Mouse (Mus musculus): ENCODE results near the gene Vcl. TPM values are rescaled to one million over a fixed set of nuclear protein-coding genes. Genes with fewer than 3 reads are reported as not detected.

The Vcl gene
- total and polyA plus RNA-seq, 3 experiments = 2.1 to 4.6 (median 4.5) TPM

DNA sequence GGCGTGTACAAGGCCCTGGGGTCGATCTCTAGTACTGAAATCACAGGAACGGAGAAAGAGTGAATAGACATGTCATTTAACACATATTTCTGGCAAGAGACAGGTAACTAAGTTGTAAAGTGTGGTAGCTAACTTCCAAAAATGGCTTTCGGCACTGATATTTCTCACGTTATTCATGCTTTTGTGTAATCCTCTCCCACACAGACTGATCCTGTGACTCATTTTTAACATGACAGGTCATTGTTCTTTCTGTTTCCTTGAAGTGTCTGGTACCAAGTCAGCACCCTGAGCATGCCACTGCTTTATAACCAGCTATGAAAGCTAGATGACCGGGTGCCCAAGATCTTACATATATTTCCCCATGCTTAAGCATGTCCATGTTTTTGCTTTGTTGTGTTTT is 26.1 kb upstream of the Vcl start (continued):
- TF ChIP-seq ELF1 (IDR thresholded peaks at IDR 0.05; ENCODE audit: low read depth, low read length) (no peak), SIN3A (IDR thresholded peaks at IDR 0.05; ENCODE audit: low read length) (no peak), ZKSCAN1 (IDR thresholded peaks at IDR 0.05; ENCODE audit: borderline replicate concordance, low read depth, low read length) (no peak), ZC3H11A (IDR thresholded peaks at IDR 0.05; ENCODE audit: low read depth, low read length) (no peak)

GRCm38 (mm10) chr14:20911811-20912210 is 17.4 kb upstream of the Vcl start:
- in situ Hi-C loops (cut with MboI; ENCODE audit: low pct_ligation_motif_present, low pct_unique_long_range_greater_than_20kb, low sequenced_read_pairs) = no loop called here
- Histone ChIP-seq H3K79me2 (replicated peaks; ENCODE audit: control insufficient read depth, extremely low read depth, insufficient read depth, poor library complexity, severe bottlenecking) (no peaks in the 10 kb centered on the region), H3K4me1 (ENCODE audit: control insufficient read depth in 1 of 2, insufficient read depth in 2 of 2) (peaks cover 0 to 3% of the 10 kb centered on the region in 2 experiments; a peak in 1 of 4 replicates), H3K36me3 (replicated peaks in 1 of 2; ENCODE audit: control insufficient read depth in 1 of 2, insufficient read depth in 1 of 2, low read length in 1 of 2) (no peaks in the 10 kb centered on the region), H3K27ac (ENCODE audit: insufficient read depth, low read depth) (no peak overlapping the region), H3K27me3 (replicated peaks) (peaks cover 3% of the 10 kb centered on the region), H3K4me3 (replicated peaks in 1 of 3; ENCODE audit: low read depth in 2 of 3, low read length in 2 of 3, poor library complexity in 1 of 3) (no peak overlapping the region), H3K9ac (ENCODE audit: insufficient read depth, low read depth) (no peak overlapping the region), H3K9me3 (replicated peaks; ENCODE audit: low read length) (no peaks in the 10 kb centered on the region), H3K4me2 (ENCODE audit: insufficient read depth, low read depth, poor library complexity, severe bottlenecking) (no peak overlapping the region; the same call in 1 of the 2 replicates)
- DNase-seq (ENCODE audit: extremely low read depth) = no peak
- TF ChIP-seq TBP (conservative IDR thresholded peaks at IDR 0.05; ENCODE audit: low read depth, low read length) (no peak), MEF2A (IDR thresholded peaks at IDR 0.05; ENCODE audit: borderline replicate concordance, low read depth, low read length) (no peak), KAT2A (IDR thresholded peaks at IDR 0.05; ENCODE audit: insufficient replicate concordance, low read length) (no peak), HCFC1 (IDR thresholded peaks at IDR 0.05; ENCODE audit: low read depth, low read length) (no peak), CTCF (conservative IDR thresholded peaks at IDR 0.05 in 1 of 2, IDR thresholded peaks at IDR 0.05 in 1 of 2; ENCODE audit: low read depth in 2 of 2, low read length in 2 of 2) (no peak), GABPA (IDR thresholded peaks at IDR 0.05; ENCODE audit: insufficient replicate concordance, low read depth, low read length) (no peak), MXI1 (IDR thresholded peaks at IDR 0.05; ENCODE audit: low read depth, low read length) (no peak), POLR2AphosphoS2 (IDR thresholded peaks at IDR 0.05; ENCODE audit: low read depth, low read length) (no peak), E2F4 (IDR thresholded peaks at IDR 0.05; ENCODE audit: insufficient replicate concordance, low read depth, low read length) (no peak), JUND (conservative IDR thresholded peaks at IDR 0.05; ENCODE audit: low read depth, low read length) (no peak), PAX5 (IDR thresholded peaks at IDR 0.05; ENCODE audit: low read length) (no peak), SIN3A (IDR thresholded peaks at IDR 0.05; ENCODE audit: low read length) (no peak), USF1 (IDR thresholded peaks at IDR 0.05; ENCODE audit: low read depth, low read length) (no peak)
- dilution Hi-C loops (cut with MboI; ENCODE audit: extremely low pct_ligation_motif_present, extremely low pct_unique_long_range_greater_than_20kb, low sequenced_read_pairs) = no loop called here

DNA sequence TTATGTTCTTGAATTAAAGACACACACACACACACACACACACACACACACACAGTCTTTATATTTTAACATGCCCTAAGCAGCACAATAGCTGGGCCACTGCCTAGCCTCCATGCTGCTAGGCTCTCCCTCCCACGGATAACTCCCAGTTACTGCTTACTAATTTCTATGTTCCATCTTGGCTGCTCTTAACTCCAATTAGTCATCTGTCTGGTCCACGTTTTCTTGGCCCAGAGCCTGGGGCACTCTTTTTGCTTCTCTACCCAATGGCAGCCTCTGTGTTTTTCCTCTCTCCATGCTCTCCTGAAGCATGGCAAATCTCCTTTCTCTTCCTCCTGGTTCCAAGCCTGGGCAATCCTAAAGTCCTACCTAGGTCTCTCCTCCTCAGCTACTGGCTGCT is 14.8 kb upstream of the Vcl start:
- no peaks in the 10 kb centered on the region for H3K36me3 ChIP-seq (replicated peaks in 1 of 2; ENCODE audit: control insufficient read depth in 1 of 2, insufficient read depth in 1 of 2, low read length in 1 of 2)
- H3K9me3 ChIP-seq (replicated peaks; ENCODE audit: low read length) = no peaks in the 10 kb centered on the region
- peaks cover 0 to 3% of the 10 kb centered on the region in 2 experiments; a peak in 1 of 4 replicates for H3K4me1 ChIP-seq (ENCODE audit: control insufficient read depth in 1 of 2, insufficient read depth in 2 of 2)
- no peak overlapping the region for H3K4me3 ChIP-seq (replicated peaks in 1 of 3; ENCODE audit: low read depth in 2 of 3, low read length in 2 of 3, poor library complexity in 1 of 3)
- DNase-seq (ENCODE audit: extremely low read depth) = no peak
- no peak overlapping the region for H3K9ac ChIP-seq (ENCODE audit: insufficient read depth, low read depth)
- in situ Hi-C loops (cut with MboI; ENCODE audit: low pct_ligation_motif_present, low pct_unique_long_range_greater_than_20kb, low sequenced_read_pairs) (no loop called here), dilution Hi-C loops (cut with MboI; ENCODE audit: extremely low pct_ligation_motif_present, extremely low pct_unique_long_range_greater_than_20kb, low sequenced_read_pairs) (no loop called here)
- TF ChIP-seq TBP (conservative IDR thresholded peaks at IDR 0.05; ENCODE audit: low read depth, low read length) = no peak
- TF ChIP-seq ZNF384 (IDR thresholded peaks at IDR 0.05; ENCODE audit: low read depth, low read length) = no peak
- no peak for TF ChIP-seq KAT2A (IDR thresholded peaks at IDR 0.05; ENCODE audit: insufficient replicate concordance, low read length)
- TF ChIP-seq SMC3 (IDR thresholded peaks at IDR 0.05; ENCODE audit: low read depth, low read length) = no peak
- no peak for TF ChIP-seq BHLHE40 (IDR thresholded peaks at IDR 0.05; ENCODE audit: low read depth, low read length)
- no peak for TF ChIP-seq PAX5 (IDR thresholded peaks at IDR 0.05; ENCODE audit: low read length)
- TF ChIP-seq EP300 (IDR thresholded peaks at IDR 0.05; ENCODE audit: low read length) = no peak
- TF ChIP-seq ZC3H11A (IDR thresholded peaks at IDR 0.05; ENCODE audit: low read depth, low read length) = no peak
- TF ChIP-seq USF1 (IDR thresholded peaks at IDR 0.05; ENCODE audit: low read depth, low read length) = no peak
- no peak for TF ChIP-seq MYC (IDR thresholded peaks at IDR 0.05; ENCODE audit: low read depth, low read length)
- TF ChIP-seq MEF2A (IDR thresholded peaks at IDR 0.05; ENCODE audit: borderline replicate concordance, low read depth, low read length) = no peak
- TF ChIP-seq MAX (IDR thresholded peaks at IDR 0.05; ENCODE audit: low read length) = no peak
- no peak for TF ChIP-seq UBTF (IDR thresholded peaks at IDR 0.05; ENCODE audit: low read depth, low read length)
- no peak for TF ChIP-seq IRF4 (IDR thresholded peaks at IDR 0.05; ENCODE audit: low read depth, low read length)
- TF ChIP-seq USF2 (conservative IDR thresholded peaks at IDR 0.05; ENCODE audit: low read depth, low read length) = no peak
- no peak for TF ChIP-seq JUN (IDR thresholded peaks at IDR 0.05; ENCODE audit: insufficient read depth, low read depth, low read length)
- peaks cover 3% of the 10 kb centered on the region for H3K27me3 ChIP-seq (replicated peaks)
- H3K79me2 ChIP-seq (replicated peaks; ENCODE audit: control insufficient read depth, extremely low read depth, insufficient read depth, poor library complexity, severe bottlenecking) = no peaks in the 10 kb centered on the region
- H3K4me2 ChIP-seq (ENCODE audit: insufficient read depth, low read depth, poor library complexity, severe bottlenecking) = no peak overlapping the region
- no peak overlapping the region for H3K27ac ChIP-seq (ENCODE audit: insufficient read depth, low read depth)

All from CH12.LX (cell line).